Comparison of ENCODE assay signal across 1 mouse cellular context in the genomic region with DNA sequence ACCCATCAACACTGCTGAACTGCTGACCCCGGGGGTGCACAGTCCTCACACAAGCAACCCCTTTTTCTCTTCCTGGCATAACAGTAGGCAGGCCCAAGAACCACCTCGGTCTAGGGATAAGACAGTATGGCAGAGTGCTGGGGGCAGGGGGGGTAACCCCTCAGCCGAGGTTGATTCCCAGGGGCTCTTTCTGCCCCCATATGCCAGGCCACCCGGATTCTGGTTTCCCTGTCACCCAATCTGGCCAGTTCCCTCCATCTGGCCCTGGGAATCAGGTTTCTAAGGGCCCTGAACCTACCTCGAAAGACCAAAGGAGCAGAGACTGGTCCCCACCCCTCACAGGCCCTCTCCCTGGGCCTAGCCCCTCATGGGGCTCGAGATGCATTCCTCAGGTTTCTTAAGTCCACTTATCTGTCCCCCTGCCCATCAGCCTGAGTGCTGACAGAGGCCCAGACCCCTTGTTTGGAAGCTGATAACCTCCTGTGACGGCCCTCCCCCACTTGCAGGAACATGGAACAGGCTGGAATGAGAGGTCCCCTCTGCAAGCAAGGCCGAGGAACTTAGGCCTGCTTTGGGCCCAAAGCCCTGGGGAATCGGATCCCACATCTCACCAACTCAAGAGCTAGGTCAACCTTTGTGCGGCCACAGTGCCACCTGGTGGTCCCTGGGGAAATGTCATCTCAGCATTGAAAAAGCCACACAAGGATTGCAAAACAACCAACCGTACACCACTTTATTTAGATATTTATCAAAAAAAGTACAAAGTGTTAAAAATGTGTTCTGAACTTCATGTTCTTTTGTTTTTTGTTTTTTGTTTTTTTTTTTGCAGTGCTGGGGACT.
TF ChIP-seq lines count a peak whose summit lies in the region.

No protein-coding gene starts in this region.

TF ChIP-seq in MEL, 35 proteins besides CTCF, POLR2A, EP300 and RAD21 (continued from another document):
- TF ChIP-seq E2F4 (IDR thresholded peaks at IDR 0.05; ENCODE audit: borderline replicate concordance, low read depth, low read length) (no peak; the same call in 1 of the 2 replicates), MAZ (IDR thresholded peaks at IDR 0.05; ENCODE audit: low read depth, low read length) (0 out of 2 replicates have a peak, but pooled peaks have one; percentile 41), ZNF384 (IDR thresholded peaks at IDR 0.05; ENCODE audit: low read depth, low read length) (0 out of 2 replicates have a peak, but pooled peaks have one; percentile 25), ZC3H11A (IDR thresholded peaks at IDR 0.05; ENCODE audit: low read depth, low read length) (peak; percentile 80; the same call in 1 of the 2 replicates), SIN3A (IDR thresholded peaks at IDR 0.05; ENCODE audit: low read length) (peak; percentile 74), RCOR1 (IDR thresholded peaks at IDR 0.05; ENCODE audit: low read depth, low read length) (no peak), USF2 (IDR thresholded peaks at IDR 0.05; ENCODE audit: borderline replicate concordance in 1 of 2, insufficient read depth in 1 of 2, low read depth in 1 of 2, low read length in 2 of 2) (0 out of 4 replicates have a peak, but pooled peaks of 1 of the 2 experiments have one; percentile 5), NRF1 (IDR thresholded peaks at IDR 0.05; ENCODE audit: insufficient read depth, low read depth, low read length, poor library complexity, severe bottlenecking) (no peak), GATA1 (IDR thresholded peaks at IDR 0.05; ENCODE audit: low read depth, low read length) (no peak), CHD2 (IDR thresholded peaks at IDR 0.05; ENCODE audit: low read length) (no peak), USF1 (IDR thresholded peaks at IDR 0.05; ENCODE audit: low read depth, low read length) (no peak), KAT2A (conservative IDR thresholded peaks at IDR 0.05; ENCODE audit: low read depth, low read length) (peak; percentile 29; the same call in 1 of the 2 replicates), BHLHE40 (IDR thresholded peaks at IDR 0.05; ENCODE audit: borderline replicate concordance, low read depth, low read length) (0 out of 2 replicates have a peak, but pooled peaks have one; percentile 12), SMC3 (IDR thresholded peaks at IDR 0.05; ENCODE audit: low read depth, low read length) (peak; percentile 89), GABPA (IDR thresholded peaks at IDR 0.05; ENCODE audit: low read depth, low read length) (no peak), TCF12 (IDR thresholded peaks at IDR 0.05; ENCODE audit: low read depth, low read length) (0 out of 2 replicates have a peak, but pooled peaks have one; percentile 5), MAFK (IDR thresholded peaks at IDR 0.05; ENCODE audit: borderline replicate concordance, low read depth, low read length) (no peak), ELF1 (IDR thresholded peaks at IDR 0.05; ENCODE audit: low read depth, low read length) (no peak), MYB (IDR thresholded peaks at IDR 0.05; ENCODE audit: low read depth, low read length) (no peak), POLR2AphosphoS5 (IDR thresholded peaks at IDR 0.05; ENCODE audit: borderline replicate concordance, low read depth, low read length) (no peak), MYC (IDR thresholded peaks at IDR 0.05; ENCODE audit: low read depth, low read length) (0 out of 2 replicates have a peak, but pooled peaks have one; percentile 24), MEF2A (IDR thresholded peaks at IDR 0.05; ENCODE audit: extremely low read depth, insufficient replicate concordance, low read depth, low read length, poor library complexity, severe bottlenecking) (no peak), HCFC1 (IDR thresholded peaks at IDR 0.05; ENCODE audit: low read depth, low read length) (0 out of 2 replicates have a peak, but pooled peaks have one; percentile 44)
